Mouse (Mus musculus) embryo, embryonic 11.5 days (tissue): ENCODE results near the gene Nectin1.

Experiments
- DNase-seq: peaks from one replicate; pipeline ENCODE4 v3.0.0-alpha.2; 2012; ENCODE audit warnings: low read depth, low spot score

Gene Nectin1

GRCm38 (mm10) chr9:43738480-43739084 lies 5.2 kb upstream of the Nectin1 start:
- DNase-seq: no peak

- no peak for DNase-seq
These were observed 2.5 kb upstream of the Nectin1 start for GRCm38 (mm10) chr9:43741277-43741676.

DNA sequence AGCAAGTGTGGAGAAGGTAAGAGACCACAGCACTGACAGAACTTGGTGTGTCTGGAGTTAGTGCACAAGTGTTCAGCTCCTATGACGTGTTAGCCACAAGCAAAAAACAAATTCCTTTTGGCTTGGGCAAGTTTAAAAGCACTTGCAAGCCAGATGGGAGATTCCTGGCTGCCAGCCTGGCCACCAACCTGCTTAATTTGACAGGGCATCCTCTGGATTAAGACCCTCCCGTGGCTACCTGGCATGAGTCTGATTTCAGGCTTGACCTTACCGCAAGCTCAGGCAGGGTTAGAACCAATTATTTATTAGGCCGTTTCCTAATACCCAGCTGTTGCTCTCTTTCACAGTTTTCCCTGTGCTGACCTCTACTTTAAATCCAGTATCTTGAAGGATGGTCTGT lies 1.7 kb upstream of the Nectin1 start:
- no peak for DNase-seq

DNA sequence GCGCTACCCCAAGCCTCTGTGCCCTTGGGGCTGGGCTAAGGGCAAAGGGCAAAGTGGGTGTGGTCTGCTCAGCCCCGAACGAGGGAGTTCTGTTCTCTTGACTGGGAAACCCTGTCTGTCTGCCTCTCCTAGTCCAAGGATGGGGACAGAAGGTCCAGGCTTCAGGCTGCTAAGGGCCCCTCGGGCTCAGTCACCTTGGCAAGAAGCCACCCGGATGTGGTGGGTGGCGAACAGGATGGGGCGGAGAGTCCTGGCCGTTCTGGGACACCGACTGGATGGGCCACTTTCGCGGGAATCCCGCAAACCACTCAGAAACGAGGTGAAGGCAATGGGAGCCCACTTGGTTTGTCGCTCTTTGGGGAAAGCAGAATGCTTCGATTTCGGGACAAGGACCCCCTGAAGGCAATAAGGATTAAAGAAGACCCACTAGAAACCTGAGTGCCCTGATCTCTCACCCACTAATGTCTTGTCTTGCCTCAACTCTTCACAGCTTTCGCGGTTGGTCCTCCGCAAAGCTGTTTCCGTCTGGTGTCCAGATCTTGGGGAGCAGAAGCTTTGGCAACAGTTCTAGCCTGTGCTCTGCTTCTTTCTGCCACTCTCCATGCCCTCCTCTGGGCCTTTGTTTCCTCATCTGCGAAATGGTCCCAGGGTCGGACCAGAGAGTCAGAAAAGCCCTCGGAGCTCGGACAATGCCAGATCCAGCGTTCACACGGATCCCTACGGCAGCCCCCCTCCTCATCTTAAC lies 710 bp upstream of the Nectin1 start:
- DNase-seq: no peak

DNA sequence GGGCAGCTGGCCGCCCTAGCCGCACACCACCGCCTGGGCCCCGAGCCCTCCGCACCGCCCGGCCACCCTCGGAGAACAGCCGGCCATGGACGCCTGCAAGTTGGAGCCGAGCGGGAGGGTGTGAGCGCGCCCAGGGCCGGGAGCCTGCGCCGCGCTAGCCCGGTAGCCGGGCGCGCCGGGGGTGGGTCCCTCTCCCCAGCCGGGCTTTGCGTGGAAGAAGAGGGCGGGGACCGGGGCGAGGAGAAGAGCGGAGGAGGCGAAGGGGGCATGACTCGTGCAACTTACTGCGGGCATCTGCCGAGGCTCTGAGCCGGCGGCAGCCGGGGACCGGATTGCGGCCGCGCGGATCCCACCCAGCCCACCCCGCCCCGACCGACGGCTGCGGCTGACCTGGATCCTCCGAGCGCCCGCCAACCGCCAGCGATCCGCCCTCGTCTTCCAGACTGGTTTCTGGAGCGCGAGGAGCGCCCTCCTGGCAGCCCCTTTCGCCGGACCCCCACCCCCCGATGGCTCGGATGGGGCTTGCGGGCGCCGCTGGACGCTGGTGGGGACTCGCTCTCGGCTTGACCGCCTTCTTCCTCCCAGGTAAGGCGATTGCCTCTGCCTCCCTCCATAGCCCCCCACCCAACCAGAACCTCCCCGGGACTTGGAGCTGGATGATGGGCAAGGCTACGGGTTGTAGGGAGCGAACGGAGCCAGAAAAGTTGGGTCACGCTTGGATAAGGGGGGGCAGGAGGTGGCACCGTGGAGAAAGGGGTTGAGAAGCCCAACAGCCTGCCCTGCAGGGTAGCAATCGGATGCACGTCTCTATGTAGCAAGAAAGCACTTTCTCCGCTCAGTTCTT lies 576 bp downstream of the Nectin1 start:
- no peak for DNase-seq

DNA sequence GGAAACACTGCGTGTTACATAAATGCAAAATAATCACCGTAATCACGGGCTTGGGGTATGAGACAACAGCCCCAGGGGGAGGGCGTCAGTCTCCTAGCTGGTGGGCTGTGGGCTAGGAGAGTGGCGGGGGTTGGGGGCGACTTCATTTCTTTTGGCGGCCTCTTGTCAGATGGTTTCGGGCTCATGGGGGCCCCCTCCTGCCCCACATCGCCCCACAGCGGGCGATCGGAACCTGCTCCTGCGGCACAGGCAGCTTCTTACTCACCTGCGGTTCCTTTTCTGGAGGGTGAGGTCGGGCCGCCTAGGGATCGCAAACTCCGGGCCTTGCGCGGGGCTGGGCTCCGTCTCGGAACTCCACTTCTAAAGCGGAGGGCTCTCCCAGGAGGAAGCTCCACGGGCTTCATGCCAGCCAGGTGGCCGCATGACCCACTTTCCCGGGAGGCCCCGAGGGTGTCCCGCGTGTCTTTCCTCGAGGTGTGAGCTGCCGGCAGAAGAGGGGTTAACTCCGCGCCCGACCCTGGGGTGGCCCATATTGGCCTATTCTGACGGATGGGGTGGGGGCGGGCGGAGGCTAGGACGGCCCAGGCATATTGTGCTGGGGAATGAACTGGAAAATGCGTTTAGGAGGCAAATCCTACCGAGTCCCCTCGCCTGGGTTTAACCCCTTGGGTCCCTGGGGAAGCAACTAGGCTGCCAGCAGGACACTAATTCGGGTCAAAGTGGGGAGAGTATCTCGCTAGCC lies 1.4 kb downstream of the Nectin1 start:
- DNase-seq: no peak

- no peak for DNase-seq
These were observed 2.3 kb downstream of the Nectin1 start for GRCm38 (mm10) chr9:43745951-43746703.

DNA sequence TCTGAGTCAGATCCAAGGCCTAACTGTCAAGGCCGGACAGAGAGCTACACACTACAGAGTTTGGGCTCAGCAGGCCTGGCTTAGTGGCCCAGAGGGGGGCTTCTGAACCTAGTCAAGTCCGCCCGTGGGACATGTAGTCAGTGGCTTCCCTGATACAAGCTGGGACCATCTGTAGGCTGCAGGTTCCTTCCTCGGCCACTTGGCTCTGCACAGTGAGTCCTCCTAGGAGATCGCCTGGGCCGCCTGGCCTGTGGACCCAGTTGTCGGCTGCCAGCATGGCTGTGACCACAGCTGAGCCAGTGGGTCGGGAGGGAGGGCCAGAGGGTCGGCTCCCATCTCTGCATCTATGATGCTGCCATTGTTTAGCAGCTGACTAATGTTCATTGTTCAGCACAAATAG lies 3.9 kb downstream of the Nectin1 start:
- DNase-seq: no peak

GRCm38 (mm10) chr9:43748519-43748918 lies 4.7 kb downstream of the Nectin1 start:
- no peak for DNase-seq

DNA sequence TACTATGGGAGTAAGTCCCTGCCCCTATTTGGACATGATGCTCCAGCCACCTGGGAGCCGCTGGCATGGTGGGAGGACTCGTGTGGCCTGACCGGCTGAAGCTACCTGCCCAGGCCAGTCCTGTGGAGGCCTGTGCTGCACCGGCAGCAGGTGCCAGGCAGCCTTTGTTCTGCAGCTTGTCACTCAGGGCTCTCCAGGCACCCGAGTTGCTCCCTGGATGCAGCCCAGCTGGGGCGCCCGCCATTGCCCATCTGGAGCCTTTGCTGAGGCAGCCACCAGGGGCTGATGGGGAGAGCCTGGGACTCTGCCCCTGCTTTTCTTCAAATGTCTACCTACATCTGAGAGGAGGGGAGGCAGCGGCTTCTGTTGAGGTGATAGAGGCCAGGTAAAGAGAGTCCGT lies 6.3 kb downstream of the Nectin1 start:
- no peak for DNase-seq

GRCm38 (mm10) chr9:43751111-43751510 lies 7.3 kb downstream of the Nectin1 start:
- no peak for DNase-seq

DNA sequence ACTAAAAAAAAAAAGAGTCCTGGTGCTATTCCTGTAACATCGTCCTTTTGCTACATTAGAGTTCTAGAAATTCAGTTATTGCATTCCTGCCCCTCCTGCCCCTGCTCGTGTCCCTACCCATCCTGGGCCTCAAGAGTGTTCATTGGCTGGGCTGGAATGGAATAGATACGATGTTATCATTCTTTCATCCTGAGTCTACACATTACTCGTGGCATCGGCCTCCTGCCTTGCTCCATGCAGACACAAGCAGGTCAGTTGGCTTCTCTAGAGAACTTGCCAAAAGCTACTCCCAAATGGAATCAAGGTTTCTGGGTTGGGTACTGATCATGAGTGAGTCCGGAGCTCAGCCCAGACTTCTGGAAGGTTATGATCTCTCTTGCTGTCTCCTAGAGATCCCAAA lies 9.7 kb downstream of the Nectin1 start:
- no peak for DNase-seq

GRCm38 (mm10) chr9:43754083-43754482 lies 10.3 kb downstream of the Nectin1 start:
- DNase-seq: no peak

GRCm38 (mm10) chr9:43754768-43755197 lies 11.0 kb downstream of the Nectin1 start:
- DNase-seq: no peak

DNA sequence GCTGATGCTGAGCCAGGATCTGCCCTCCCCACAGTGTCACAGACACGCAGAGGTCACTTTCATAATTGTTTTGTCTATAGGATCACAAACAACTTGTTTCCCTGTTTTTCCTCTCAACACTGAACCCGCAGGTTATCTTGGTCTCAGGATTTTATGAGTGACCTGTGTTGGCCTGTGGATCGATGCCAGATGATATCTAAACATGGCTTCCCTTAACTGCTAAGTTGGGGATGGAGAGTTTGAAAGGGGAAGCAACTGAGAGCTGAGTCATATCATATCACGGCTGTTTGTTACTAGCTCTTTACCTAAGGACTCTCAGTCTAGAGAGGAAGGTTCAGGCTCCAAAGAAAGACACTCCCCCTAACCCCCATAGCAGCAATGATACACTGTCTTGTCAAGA lies 11.7 kb downstream of the Nectin1 start:
- no peak for DNase-seq

GRCm38 (mm10) chr9:43755928-43756327 lies 12.1 kb downstream of the Nectin1 start:
- no peak for DNase-seq

- no peak for DNase-seq
These were observed 13.4 kb downstream of the Nectin1 start for GRCm38 (mm10) chr9:43757225-43757624.

DNA sequence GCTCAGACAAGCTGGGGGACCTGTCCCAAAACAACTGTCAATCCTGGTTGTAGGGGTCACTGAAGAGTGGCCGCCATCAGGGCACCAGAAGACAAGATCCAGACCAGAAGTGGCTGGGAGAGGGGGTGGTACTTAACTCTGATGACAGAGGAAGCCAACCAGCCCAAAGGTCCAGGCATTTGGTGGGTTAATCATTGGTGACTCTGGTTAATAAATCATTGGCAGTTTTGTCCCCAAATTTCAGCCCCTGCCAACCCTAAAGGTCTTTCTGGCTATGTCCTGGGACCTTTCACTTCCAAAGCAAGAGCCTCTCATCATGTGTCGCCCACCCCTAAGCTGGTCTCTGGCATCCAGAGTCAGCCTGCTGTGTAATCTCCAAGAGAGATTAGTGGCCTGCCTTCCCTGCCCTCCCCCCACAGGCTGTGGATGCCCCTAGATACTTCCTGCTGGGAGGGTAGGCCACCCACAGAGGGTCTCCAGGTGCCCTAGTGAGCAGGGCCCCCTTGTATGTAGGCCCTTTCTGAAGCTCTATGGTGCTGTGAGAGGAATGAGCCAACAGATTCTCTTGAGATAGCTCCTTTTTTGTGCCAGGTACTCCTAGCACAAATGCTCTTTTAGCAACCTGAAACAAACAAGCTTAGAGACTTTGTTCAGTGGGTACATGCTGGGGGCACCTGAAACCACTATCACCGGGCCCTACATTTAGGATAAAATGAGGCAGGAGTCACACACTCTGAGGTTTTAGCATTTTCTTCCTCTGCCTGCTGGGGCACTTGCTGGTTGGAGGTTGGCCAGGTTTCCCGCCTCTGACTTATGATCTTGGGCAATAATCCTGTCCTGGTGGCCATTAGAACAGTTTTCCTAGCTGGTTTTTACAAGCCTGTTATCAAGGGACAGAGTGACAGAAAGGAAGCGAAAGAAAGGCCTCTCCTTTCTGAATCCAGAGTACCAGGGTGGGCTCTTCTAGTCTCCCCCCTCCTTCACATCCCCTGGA lies 14.5 kb downstream of the Nectin1 start:
- no peak for DNase-seq

DNA sequence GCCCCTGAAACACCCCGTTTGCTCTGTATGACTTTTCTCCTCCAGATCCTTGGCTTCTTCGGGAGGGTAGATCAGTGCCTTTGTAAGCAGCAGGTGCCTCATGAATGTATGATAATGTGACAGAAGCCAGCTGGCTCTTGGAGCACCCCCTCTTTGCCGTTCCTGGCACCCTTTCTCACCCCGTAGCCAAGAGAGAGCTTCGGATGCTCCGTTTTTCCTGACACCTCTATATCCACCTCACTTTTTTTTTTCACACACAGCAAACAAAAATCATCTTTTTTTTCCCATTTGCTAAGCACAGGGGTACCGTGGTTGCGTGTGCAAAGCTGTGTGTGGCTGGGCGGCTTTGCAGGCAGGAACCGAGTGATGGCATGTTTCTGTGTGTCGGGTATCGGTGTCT lies 16.3 kb downstream of the Nectin1 start:
- no peak for DNase-seq
